Mouse (Mus musculus) testis, postnatal 10 days (tissue): Measurements from ENCODE around the gene Mapk8.

Experiments used
- DNase-seq: peaks from one replicate; pipeline ENCODE4 v3.0.0; 2021; ENCODE audit warnings: low spot score

The Mapk8 gene

GRCm38 (mm10) chr14:33398065-33398860 lies 48.7 kb downstream of the Mapk8 start:
- no peak for DNase-seq

- DNase-seq: no peak
Observed at GRCm38 (mm10) chr14:33380830-33381457, 66.0 kb downstream of the Mapk8 start.

- DNase-seq: no peak
Observed at GRCm38 (mm10) chr14:33378723-33379122, 68.2 kb downstream of the Mapk8 start.

- no peak for DNase-seq
Observed at GRCm38 (mm10) chr14:33377211-33377610, 69.7 kb downstream of the Mapk8 start.

GRCm38 (mm10) chr14:33374089-33374488 lies 72.9 kb downstream of the Mapk8 start:
- no peak for DNase-seq

GRCm38 (mm10) chr14:33373271-33373670 lies 73.7 kb downstream of the Mapk8 start:
- DNase-seq: no peak

- DNase-seq: peak; percentile 79
Observed at GRCm38 (mm10) chr14:33371248-33371647, 75.7 kb downstream of the Mapk8 start.

- DNase-seq: no peak
Observed at GRCm38 (mm10) chr14:33370056-33370455, 76.9 kb downstream of the Mapk8 start.

GRCm38 (mm10) chr14:33369375-33369774 lies 77.6 kb downstream of the Mapk8 start:
- DNase-seq: no peak

- DNase-seq: no peak
Observed at GRCm38 (mm10) chr14:33366891-33367777, 79.8 kb downstream of the Mapk8 start.

GRCm38 (mm10) chr14:33364061-33364460 lies 82.9 kb downstream of the Mapk8 start:
- no peak for DNase-seq

DNA sequence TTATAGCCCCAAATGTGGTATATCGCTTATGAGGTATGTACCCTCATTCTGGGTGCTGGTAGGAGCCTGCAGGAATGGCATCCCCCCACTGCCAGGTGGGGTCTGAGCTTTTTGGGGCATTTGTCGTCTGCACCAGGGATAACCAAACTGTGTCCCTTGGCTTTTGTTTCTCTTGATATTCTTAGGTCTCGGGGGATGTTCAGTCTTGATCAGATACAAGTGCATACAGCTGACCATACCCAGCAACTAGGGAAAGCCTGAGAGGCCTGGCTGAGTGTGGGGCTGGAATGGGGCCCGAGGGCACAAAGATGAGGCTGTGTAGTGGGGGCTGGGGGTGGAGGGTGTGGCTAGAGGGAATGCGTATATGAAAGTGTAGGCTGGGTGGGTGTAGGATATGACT lies 83.3 kb downstream of the Mapk8 start:
- no peak for DNase-seq

GRCm38 (mm10) chr14:33362807-33363206 lies 84.2 kb downstream of the Mapk8 start:
- peak; percentile 47 for DNase-seq

GRCm38 (mm10) chr14:33362122-33362521 lies 84.8 kb downstream of the Mapk8 start:
- peak; percentile 47 for DNase-seq

- peak; percentile 51 for DNase-seq
Observed at GRCm38 (mm10) chr14:33361546-33361945, 85.4 kb downstream of the Mapk8 start.

- no peak for DNase-seq
Observed at GRCm38 (mm10) chr14:33358891-33359290, 88.1 kb downstream of the Mapk8 start.

GRCm38 (mm10) chr14:33357600-33358368 lies 89.2 kb downstream of the Mapk8 start:
- no peak for DNase-seq

DNA sequence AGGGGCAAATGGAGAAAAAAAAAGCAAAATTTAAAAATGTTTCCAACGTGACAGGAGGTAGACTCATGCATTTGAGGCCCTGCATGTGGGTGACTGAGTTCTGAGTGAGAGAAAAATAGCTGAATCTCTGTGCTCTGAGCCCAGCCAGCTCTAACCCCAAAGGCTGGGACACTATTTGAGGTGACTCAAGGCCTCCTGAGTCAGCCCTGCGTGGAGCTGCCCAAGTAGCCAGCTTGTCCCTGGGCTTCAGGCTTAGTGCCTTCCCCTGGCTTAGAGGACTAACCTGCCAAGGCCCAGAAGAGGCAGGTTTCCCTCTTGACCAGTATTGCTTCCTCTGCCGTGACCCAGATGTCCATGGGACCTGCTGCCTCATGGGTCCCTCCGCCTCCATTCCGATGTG lies 91.7 kb downstream of the Mapk8 start:
- no peak for DNase-seq

DNA sequence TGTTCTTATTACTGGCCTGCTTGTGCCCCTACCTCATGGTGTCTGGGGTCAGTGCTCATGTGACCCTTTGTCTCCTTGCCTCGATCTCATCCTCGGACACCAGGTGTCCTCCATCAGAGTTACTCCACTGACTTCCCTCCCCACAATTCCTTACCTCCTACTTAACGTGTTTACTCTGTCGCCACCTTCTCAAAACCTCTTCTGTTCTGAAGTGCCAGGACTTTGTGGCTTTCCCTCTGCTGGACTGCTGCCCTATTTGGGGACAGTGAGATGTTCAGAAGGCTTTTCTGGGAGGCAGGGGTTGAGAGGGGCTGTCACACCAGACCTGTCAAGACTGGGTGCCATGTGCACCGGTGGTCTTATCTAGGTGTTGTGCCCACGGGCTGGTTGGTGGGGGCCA lies 94.1 kb downstream of the Mapk8 start:
- DNase-seq: no peak

DNA sequence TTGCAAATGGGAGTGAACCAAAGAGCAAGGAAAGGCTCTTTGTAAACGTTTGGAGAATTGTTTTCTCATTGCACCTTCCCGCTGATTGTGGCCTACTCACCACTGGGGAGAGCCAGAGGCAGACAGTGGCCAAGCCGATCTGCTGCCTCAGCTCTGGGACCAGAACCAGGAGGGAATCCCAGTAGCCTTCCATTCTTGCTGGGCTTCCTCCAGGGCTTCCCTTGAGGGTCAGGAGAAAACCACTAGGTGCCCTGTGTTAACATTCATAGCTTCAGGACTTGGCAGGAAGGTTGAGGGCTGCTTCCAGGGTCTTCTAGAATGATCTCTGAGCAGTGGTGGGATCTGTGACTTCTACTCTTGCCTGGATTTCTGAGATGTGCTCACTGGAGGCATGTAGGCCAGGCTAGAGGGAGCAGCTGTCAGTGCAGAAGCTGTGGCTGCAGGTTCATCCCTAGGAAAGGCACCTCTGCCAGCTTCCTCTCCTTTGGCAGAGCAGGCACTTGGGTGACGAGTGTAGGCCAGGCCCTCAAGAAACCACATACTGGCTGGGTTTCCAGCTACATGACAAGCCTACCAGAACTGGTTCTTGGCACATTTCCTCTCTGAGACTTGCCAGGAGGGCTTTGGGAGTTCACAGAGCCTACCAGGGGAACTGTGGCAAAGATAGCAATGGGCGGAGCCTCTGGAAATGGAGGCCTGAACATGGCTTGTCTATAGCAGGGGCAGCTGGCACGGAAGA lies 94.8 kb downstream of the Mapk8 start:
- DNase-seq: no peak

- no peak for DNase-seq
Observed at GRCm38 (mm10) chr14:33351019-33351418, 95.9 kb downstream of the Mapk8 start.
